Mouse (Mus musculus): ENCODE results near the gene Scn1a. TPM values are rescaled to one million over a fixed set of nuclear protein-coding genes. Genes with fewer than 3 reads are reported as not detected.

The Scn1a gene
- 0.10 TPM in 2 replicates for polyA plus RNA-seq (2015; fragmentation: Nextera tagmentation; extraction: Ambion mirVana)

DNA sequence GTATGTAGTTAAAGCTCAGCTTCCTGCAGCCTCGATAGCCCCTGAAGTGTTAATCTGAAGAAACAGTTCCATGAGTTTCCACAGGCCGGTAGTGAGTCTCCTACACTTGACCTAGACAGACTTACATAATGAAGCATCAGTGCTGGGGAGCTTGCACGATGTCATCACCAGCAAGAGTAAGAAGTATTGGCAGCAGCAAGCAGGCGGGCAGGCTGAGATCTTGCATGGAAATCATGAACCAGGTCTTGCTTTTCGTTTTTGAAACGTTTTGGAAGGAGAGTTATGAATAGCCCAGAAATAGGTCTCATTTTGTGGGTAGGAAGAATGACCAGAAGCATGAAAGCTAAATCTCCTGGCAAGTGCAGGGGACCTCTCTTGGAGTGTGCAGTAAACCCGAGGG, at the start of gene Scn1a:
TSS of gene Scn1a (minus strand) at position 130 of the 400 bp plus-strand sequence.
- Histone ChIP-seq H3K36me3 (no peaks in the 10 kb centered on the region), H3K27me3 (0 out of 2 replicates have a peak, but pooled peaks cover 5% of the 10 kb centered on the region), H3K27ac (no peak within 1 kb of the TSS), H3K4me2 (peak within 1 kb of the TSS; percentile 64), H3K4me1 (replicated peaks) (peaks cover 3% of the 10 kb centered on the region; the same call in 1 of the 2 replicates), H3K9me3 (replicated peaks) (no peaks in the 10 kb centered on the region), H3K9ac (no peak within 1 kb of the TSS), H3K4me3 (peak within 1 kb of the TSS; percentile 33)
- no peak for ATAC-seq (replicated peaks; ENCODE audit: insufficient number of reproducible peaks, insufficient read depth, low FRiP score, low read depth)
- WGBS: 6% methylated on average over 7 of the region's 7 CpGs

DNA sequence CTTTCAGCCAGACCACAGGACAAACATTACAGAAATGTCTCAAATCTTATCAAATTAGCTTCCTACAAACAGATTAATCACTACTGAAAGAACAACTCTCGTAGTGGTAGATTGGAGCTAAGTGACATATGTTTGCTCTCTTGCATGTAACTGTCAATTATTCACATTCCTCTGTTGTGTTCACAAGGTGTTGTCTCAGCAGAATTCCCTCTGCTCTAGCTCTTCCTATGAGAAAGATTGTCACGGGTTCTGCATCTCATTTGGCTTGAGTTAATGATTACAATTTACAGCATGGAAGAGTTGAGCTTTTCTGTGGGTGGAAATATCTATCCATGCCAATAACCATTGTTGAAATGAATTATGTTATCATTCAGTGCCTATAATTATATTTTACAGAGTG, 37.8 kb upstream of the Scn1a start:
- H3K4me3 ChIP-seq: no peak overlapping the region
- 41% methylated on average over 2 of the region's 2 CpGs for WGBS
- H3K9ac ChIP-seq: no peak overlapping the region
- no peaks in the 10 kb centered on the region for H3K36me3 ChIP-seq
- no peaks in the 10 kb centered on the region for H3K27me3 ChIP-seq
- H3K4me2 ChIP-seq: no peak overlapping the region
- H3K9me3 ChIP-seq (replicated peaks): no peaks in the 10 kb centered on the region
- no peak for ATAC-seq (replicated peaks; ENCODE audit: insufficient number of reproducible peaks, insufficient read depth, low FRiP score, low read depth)
- no peak overlapping the region for H3K27ac ChIP-seq
- H3K4me1 ChIP-seq (replicated peaks): no peaks in the 10 kb centered on the region

DNA sequence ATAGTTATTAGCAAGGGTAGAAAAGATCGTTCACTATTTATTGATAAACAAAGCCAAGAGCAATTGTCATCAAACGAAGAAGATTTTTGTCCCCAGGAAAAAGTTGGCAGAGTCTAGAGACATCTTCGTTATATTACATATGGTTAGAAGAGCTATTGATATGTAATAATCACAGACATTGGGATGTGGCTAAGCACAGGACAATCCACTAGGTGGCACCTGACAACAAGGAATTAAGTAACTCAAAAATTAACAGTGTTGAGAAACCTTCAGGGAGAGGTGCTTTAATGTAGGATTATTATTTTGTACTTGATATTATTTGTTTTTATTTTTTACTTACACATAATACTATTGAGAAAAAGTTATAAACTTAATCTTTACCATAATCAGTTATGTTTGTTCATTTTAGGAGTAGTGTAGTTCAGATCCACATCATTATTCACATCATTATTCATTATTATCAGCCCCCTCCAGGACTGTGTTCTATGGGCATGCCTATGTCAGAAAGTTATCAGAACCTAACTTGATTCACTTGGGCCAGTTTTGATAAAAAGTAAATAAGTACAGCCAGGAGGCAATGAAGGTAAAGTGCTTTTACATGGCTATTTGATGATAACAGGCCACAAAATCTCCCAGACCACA, 32.7 kb upstream of the Scn1a start:
- no peak for ATAC-seq (replicated peaks; ENCODE audit: insufficient number of reproducible peaks, insufficient read depth, low FRiP score, low read depth)

DNA sequence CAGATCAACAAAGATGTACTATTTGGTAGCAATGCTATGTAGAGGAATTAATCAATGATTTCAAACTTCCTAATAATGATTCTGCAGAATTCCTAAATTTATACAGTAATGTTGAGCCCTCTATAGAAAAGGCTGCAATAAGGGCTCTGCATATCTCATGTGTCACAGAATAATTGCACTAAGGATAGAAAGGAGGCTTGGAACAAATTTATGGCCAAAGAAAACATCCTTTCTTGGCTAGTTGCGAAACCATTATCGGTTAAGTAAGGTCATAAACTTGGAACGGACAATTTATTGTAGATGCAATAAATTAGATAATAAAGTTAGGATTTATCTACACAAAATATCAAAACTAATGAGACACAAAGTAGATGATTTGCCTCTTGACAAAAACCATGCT, 24.8 kb upstream of the Scn1a start:
- ATAC-seq (replicated peaks; ENCODE audit: insufficient number of reproducible peaks, insufficient read depth, low FRiP score, low read depth): no peak
- Histone ChIP-seq H3K27me3 (no peaks in the 10 kb centered on the region), H3K27ac (no peak overlapping the region), H3K4me2 (no peak overlapping the region), H3K4me3 (no peak overlapping the region), H3K4me1 (replicated peaks) (no peaks in the 10 kb centered on the region), H3K36me3 (no peaks in the 10 kb centered on the region), H3K9me3 (replicated peaks) (no peaks in the 10 kb centered on the region), H3K9ac (no peak overlapping the region)
- 66% methylated on average over 3 of the region's 3 CpGs for WGBS

More for the DNA sequence above, 32.7 kb upstream of the Scn1a start:
- H3K4me3 ChIP-seq: no peak overlapping the region
- no peak overlapping the region for H3K4me2 ChIP-seq
- WGBS: 45% methylated on average over 3 of the region's 3 CpGs
- no peak overlapping the region for H3K27ac ChIP-seq
- H3K9ac ChIP-seq: no peak overlapping the region
- no peaks in the 10 kb centered on the region for H3K36me3 ChIP-seq
- no peaks in the 10 kb centered on the region for H3K4me1 ChIP-seq (replicated peaks)
- H3K9me3 ChIP-seq (replicated peaks): no peaks in the 10 kb centered on the region
- no peaks in the 10 kb centered on the region for H3K27me3 ChIP-seq

DNA sequence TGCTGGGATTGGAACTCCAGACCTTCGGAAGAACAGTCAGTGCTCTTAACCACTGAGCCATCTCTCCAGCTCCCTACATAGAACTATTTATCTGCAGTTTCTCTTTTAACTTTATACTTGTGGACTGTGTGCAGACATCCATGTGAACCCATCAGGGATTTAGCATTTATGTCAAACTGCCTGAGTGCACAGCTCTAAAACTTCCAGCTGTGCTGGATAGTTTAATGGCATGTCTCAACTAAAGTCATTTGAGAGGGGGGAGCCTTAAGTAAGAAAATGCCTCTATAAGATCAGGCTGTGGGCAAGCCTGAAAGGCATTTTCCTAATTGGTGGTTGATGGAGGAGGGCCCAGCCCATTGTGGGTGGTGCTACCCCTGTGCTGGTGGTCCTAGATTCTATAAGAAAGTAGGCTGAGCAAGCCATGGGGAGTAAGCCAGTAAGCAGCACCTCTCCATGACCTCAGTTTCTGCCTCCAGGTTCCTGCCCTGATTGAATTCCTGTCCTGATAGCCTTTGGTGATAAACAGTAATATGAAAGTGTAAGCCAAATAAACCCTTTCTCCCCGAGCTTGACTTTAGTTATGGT, 24.3 kb upstream of the Scn1a start:
- H3K36me3 ChIP-seq: no peaks in the 10 kb centered on the region
- 69% methylated on average over 2 of the region's 2 CpGs for WGBS
- no peak overlapping the region for H3K4me3 ChIP-seq

DNA sequence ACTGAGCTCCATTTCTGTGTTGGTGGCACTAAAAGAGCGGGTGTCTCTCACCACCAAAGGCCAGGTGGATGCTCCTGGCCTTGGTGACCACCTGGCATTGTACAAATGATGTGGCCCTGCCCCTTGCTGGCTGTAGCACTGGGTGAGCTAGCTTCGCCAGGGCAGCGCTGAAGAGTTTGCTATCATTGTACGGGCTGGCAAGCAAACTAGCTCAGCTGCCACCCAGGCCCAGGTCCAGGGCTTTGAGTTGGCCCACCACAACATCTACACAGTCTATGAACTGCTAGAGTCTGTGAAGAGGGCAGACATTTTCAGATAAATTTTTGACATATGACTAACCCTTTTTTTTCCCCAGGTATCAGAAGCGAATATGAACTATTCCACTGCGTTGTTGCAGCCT, 23.3 kb upstream of the Scn1a start:
- no peaks in the 10 kb centered on the region for H3K36me3 ChIP-seq
- H3K4me3 ChIP-seq: no peak overlapping the region
- H3K27me3 ChIP-seq: no peaks in the 10 kb centered on the region
- H3K9ac ChIP-seq: no peak overlapping the region
- H3K4me1 ChIP-seq (replicated peaks): no peaks in the 10 kb centered on the region
- H3K27ac ChIP-seq: no peak overlapping the region
- ATAC-seq (replicated peaks; ENCODE audit: insufficient number of reproducible peaks, insufficient read depth, low FRiP score, low read depth): no peak
- no peak overlapping the region for H3K4me2 ChIP-seq
- WGBS: 79% methylated on average over 6 of the region's 6 CpGs
- no peaks in the 10 kb centered on the region for H3K9me3 ChIP-seq (replicated peaks)

More for the DNA sequence above, 24.3 kb upstream of the Scn1a start:
- H3K4me2 ChIP-seq: no peak overlapping the region
- H3K27ac ChIP-seq: no peak overlapping the region
- ATAC-seq (replicated peaks; ENCODE audit: insufficient number of reproducible peaks, insufficient read depth, low FRiP score, low read depth): no peak
- H3K9ac ChIP-seq: no peak overlapping the region
- no peaks in the 10 kb centered on the region for H3K9me3 ChIP-seq (replicated peaks)
- no peaks in the 10 kb centered on the region for H3K4me1 ChIP-seq (replicated peaks)
- no peaks in the 10 kb centered on the region for H3K27me3 ChIP-seq

DNA sequence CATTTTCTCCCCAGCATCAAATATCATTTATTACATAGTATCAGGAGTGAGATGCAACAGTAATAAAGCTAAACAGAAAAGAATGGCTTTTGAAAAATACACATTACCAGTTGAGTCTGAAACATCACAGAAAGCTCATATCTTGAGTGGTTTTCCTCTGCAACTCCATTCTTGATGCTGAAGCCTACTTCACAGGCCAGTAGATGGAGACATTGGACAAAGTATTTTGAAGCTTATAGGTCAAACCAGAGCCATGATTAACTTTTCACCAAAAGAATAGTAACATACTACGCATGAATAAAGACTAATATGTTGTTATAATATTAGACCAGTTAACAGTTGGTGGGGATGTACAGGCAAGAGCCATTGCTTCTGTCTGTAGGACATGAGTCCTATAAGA, 21.8 kb upstream of the Scn1a start:
- Histone ChIP-seq H3K4me3 (no peak overlapping the region), H3K36me3 (no peaks in the 10 kb centered on the region), H3K4me1 (replicated peaks) (no peaks in the 10 kb centered on the region), H3K27me3 (no peaks in the 10 kb centered on the region), H3K9me3 (replicated peaks) (no peaks in the 10 kb centered on the region), H3K9ac (no peak overlapping the region), H3K4me2 (no peak overlapping the region), H3K27ac (no peak overlapping the region)
- WGBS: 84% methylated on average over 1 of the region's 1 CpGs
- no peak for ATAC-seq (replicated peaks; ENCODE audit: insufficient number of reproducible peaks, insufficient read depth, low FRiP score, low read depth)

DNA sequence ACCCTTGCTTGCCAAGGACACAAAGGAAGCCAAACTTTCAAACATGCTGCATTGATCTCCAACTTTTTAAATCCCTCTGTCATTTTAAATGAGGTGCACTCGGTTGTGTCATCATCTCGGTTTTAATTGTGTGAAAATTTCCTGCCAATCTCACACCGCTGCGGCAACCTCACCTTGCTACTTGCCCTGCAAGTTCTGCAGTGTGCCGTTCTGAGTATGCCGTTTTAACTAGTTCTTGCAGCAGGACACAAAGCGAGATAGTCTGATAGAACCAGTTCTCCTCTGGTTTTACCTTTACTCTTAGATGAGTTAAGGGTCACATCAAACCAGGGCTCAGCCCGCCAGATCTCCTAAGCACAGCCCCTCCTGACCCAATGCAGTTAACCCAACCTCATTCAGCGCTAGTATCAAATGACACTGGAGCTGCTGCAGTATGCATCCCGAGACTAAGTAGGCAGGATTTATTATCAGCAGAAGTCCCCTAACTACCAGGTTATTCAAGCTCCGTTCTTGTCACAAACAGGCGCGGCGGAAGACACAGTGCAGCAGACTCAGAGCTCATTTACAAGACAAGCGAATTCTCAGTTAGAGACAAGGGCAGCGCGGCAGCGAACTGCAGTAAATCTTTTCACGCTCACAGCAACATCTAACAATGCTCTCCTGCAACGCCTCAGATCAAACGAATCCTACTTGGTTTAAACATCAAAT, 722 bp downstream of the Scn1a start:
- H3K27me3 ChIP-seq: 0 out of 2 replicates have a peak, but pooled peaks cover 5% of the 10 kb centered on the region
- peak overlapping the region; percentile 33 for H3K4me3 ChIP-seq
- 9% methylated on average over 21 of the region's 21 CpGs for WGBS
- H3K27ac ChIP-seq: no peak overlapping the region
- ATAC-seq (replicated peaks; ENCODE audit: insufficient number of reproducible peaks, insufficient read depth, low FRiP score, low read depth): no peak
- no peak overlapping the region for H3K9ac ChIP-seq
- no peaks in the 10 kb centered on the region for H3K9me3 ChIP-seq (replicated peaks)
- no peaks in the 10 kb centered on the region for H3K36me3 ChIP-seq
- peaks cover 3% of the 10 kb centered on the region; the same call in 1 of the 2 replicates for H3K4me1 ChIP-seq (replicated peaks)
- peak overlapping the region; percentile 64 for H3K4me2 ChIP-seq

DNA sequence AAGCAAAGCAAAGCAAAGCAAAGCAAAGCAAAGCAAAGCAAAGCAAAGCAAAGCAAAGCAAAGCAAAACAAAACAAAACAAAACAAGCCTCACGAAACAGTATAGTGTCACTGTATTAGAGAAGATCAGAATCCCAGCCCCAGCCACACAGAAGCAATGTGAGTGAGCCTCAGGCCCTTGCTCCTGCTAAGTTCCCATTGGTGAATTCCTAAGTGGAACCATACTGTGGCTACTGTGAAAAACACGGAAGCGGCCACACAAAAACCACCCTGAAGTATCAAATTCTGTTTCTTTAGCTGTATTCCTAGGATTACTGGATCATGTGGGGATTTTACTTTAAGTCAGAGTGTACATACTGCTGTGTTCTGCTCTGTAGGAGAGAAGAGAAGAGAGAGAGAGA, 4.4 kb downstream of the Scn1a start:
- Histone ChIP-seq H3K27me3 (0 out of 2 replicates have a peak, but pooled peaks cover 5% of the 10 kb centered on the region), H3K9me3 (replicated peaks) (no peaks in the 10 kb centered on the region), H3K9ac (no peak overlapping the region), H3K27ac (no peak overlapping the region), H3K36me3 (no peaks in the 10 kb centered on the region), H3K4me2 (no peak overlapping the region), H3K4me3 (no peak overlapping the region), H3K4me1 (replicated peaks) (peaks cover 3% of the 10 kb centered on the region; the same call in 1 of the 2 replicates)
- 62% methylated on average over 3 of the region's 3 CpGs for WGBS
- ATAC-seq (replicated peaks; ENCODE audit: insufficient number of reproducible peaks, insufficient read depth, low FRiP score, low read depth): no peak

DNA sequence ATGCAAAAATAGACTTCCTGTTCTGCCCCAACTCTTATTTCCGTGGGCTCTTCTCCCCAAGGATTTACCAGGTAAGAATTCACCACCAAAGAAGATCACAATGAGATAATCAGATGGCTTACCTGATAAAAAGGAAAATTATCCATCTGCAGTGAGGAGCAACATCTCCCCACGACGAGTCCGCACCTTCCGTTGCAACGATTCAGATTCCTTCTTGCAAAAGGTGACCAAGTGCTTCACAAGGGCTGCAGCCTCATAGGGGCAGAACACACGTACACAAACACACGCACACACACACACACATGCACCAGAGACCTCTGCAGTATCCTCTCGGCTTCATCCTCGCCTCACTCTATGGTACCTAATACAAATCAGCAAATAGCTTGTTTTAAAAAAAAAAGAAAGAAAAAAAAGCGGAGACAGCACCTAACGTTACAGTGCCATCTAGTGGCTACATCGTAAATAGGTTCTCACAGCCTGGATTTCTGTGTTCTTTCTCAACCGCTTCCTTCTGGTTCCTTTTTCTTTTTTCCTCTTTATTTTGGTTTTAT, 30.8 kb downstream of the Scn1a start:
- Histone ChIP-seq H3K4me2 (peak overlapping the region; percentile 90), H3K9me3 (replicated peaks) (no peaks in the 10 kb centered on the region), H3K36me3 (no peaks in the 10 kb centered on the region), H3K27me3 (peaks cover 21% of the 10 kb centered on the region), H3K27ac (no peak overlapping the region), H3K9ac (0 out of 2 replicates have a peak overlapping the region, but pooled peaks have one; percentile 31), H3K4me3 (peak overlapping the region; percentile 56), H3K4me1 (replicated peaks) (peaks cover 9% of the 10 kb centered on the region)
- WGBS: 1% methylated on average over 14 of the region's 14 CpGs
- no peak for ATAC-seq (replicated peaks; ENCODE audit: insufficient number of reproducible peaks, insufficient read depth, low FRiP score, low read depth)
